Mouse (Mus musculus): ENCODE results near the gene Jph4.

DNA sequence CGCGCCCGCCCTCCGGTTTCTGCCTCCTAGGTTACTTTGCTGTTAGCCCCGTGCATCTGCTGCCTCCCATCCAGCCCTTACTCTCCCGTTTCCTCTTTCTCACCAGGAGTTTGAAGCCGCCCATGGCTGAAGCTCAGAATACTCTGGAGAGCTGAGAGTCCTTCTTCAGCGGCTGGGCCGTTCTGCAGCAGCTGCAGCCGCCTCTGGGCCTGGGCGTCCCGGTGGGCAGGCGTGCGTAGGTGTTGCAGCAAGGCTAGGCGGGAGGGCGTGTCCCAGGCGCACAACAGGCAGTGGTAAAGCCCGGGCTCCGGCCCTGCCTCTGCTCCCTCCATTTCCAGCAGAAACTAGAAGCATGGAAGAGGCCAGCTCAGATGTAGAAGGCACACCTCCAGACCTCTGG, 45.0 kb downstream of the Jph4 start:
- TF ChIP-seq POLR2A (IDR thresholded peaks at IDR 0.05; ENCODE audit: low read depth, low read length) (no peak), CTCF (conservative IDR thresholded peaks at IDR 0.05; ENCODE audit: insufficient read depth, insufficient read length, low read depth, low read length) (no peak)
